Mouse (Mus musculus) limb, embryonic 11.5 days (tissue): Measurements from ENCODE around the gene Cib3. TPM values are rescaled to one million over a fixed set of nuclear protein-coding genes. Genes with fewer than 3 reads are reported as not detected.

Experiments used
- ATAC-seq: fragments of 200-750 bp; cut with Nextera tagmentation; 2 replicates; pipeline ENCODE4 v1.8.0; 2017; ENCODE audit warnings: low read depth; ENCODE audit not compliant: insufficient number of reproducible peaks, low FRiP score, low TSS enrichment
- DNase-seq: peaks from one replicate; pipeline ENCODE4 v3.0.0-alpha.2; 2015; ENCODE audit warnings: low spot score
- H3K27ac ChIP-seq: fragments of 300-500 bp; sonication (generic); replicated peaks from 2 replicates; pipeline ENCODE4 v1.5.1; 2014; ENCODE audit warnings: low read depth, mild to moderate bottlenecking, low read length
- H3K27me3 ChIP-seq: fragments of 300-500 bp; sonication (generic); 2 replicates; pipeline ENCODE4 v1.6.1; 2014; ENCODE audit warnings: mild to moderate bottlenecking, low read length, mixed read lengths; ENCODE audit not compliant: control insufficient read depth, insufficient read depth
- H3K36me3 ChIP-seq: fragments of 300-500 bp; sonication (generic); 2 replicates; pipeline ENCODE4 v1.6.1; 2014; ENCODE audit warnings: mild to moderate bottlenecking, low read length, moderate library complexity, mixed read lengths; ENCODE audit not compliant: control insufficient read depth, insufficient read depth
- H3K4me1 ChIP-seq: fragments of 300-500 bp; sonication (generic); 2 replicates; pipeline ENCODE4 v1.6.1; 2014; ENCODE audit warnings: low read length, mixed read lengths; ENCODE audit not compliant: control insufficient read depth, insufficient read depth
- H3K4me2 ChIP-seq: fragments of 300-500 bp; sonication (generic); 2 replicates; pipeline ENCODE4 v1.6.1; 2014; ENCODE audit warnings: low read depth, mild to moderate bottlenecking, moderate library complexity; ENCODE audit not compliant: severe bottlenecking
- H3K4me3 ChIP-seq: fragments of 300-500 bp; sonication (generic); 2 replicates; pipeline ENCODE4 v1.5.1; 2014; ENCODE audit warnings: low read depth, low read length
- H3K9ac ChIP-seq: fragments of 300-500 bp; sonication (generic); 2 replicates; pipeline ENCODE4 v1.6.1; 2014; ENCODE audit warnings: mild to moderate bottlenecking, low read length
- H3K9me3 ChIP-seq: fragments of 300-500 bp; sonication (generic); 2 replicates; pipeline ENCODE4 v1.6.1; 2016; ENCODE audit warnings: low read length; ENCODE audit not compliant: control insufficient read depth
- whole genome bisulfite sequencing: fragments of 180-500 bp; shearing (Covaris S2); extraction: QIAGEN DNeasy Blood & Tissue Kit; methylation state at CpG from one replicate; pipeline ENCODE4 v1.1.7; 2014; 5-methylcytosine and 5-hydroxymethylcytosine counted together
- polyA plus RNA-seq: library from polyadenylated mRNA; unstranded; fragments of >200 nt; fragmentation: Nextera tagmentation; extraction: Ambion mirVana; gene quantifications from 2 replicates; pipeline ENCODE4 v1.2.1, GENCODE M21; 2014

Cib3 gene
- polyA plus RNA-seq, 1 experiment from 2014 or later = not detected

DNA sequence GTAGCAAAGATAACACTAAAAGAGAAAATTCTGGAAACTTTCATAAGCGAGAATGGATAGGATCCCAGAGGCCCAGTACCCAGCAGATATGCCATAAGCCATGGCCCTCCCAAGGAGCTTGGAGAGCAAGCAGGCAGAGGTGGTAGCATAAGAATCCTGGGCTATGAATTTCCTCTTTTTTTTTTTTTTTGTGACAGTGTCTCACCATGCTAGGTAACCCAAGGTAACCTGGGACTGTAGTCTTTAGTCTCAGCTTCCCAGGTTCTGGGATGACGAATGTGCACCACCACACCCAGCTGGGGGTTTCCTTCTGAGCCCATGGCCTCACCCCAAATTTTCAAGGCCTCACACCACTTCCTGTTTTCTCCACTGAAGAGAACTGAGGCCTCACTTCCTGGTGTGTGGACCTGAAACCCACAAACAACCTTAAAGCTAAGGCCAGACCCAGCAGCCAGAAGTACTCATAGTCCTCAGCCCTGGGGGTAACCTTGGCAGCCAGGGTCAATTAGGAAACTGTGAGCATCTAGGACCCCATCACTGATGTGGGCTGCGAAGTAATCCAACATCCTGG is 43.5 kb downstream of the Cib3 start:
- no peak for ATAC-seq
- Histone ChIP-seq H3K27ac (no peak overlapping the region), H3K4me2 (no peak overlapping the region), H3K4me1 (no peaks in the 10 kb centered on the region), H3K9ac (no peak overlapping the region), H3K36me3 (peaks cover 29% of the 10 kb centered on the region), H3K27me3 (no peaks in the 10 kb centered on the region), H3K9me3 (no peaks in the 10 kb centered on the region), H3K4me3 (no peak overlapping the region)
- DNase-seq = no peak
- 94% methylated on average over 3 of the region's 3 CpGs for WGBS

DNA sequence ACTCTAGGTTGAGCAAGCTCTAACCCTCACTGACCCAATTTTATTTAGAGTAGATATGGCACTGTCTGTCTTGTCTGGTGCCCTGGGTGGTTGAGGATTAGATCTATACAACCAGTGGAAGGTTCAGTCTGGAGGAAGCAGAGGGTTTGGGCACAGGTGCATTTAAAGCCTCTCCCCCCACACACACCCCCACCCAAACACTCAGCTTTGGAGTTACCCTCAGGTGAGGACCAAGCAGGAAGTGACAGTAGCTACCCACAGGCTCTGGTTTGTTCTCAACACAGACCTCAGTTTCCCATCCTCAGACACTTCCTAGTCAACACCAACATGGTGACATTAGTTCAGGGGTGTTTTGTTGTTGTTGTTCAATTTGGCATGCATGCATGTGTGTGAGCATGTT is 49.8 kb downstream of the Cib3 start:
- Histone ChIP-seq H3K4me3 (no peak overlapping the region), H3K4me1 (peaks cover 8% of the 10 kb centered on the region), H3K4me2 (peak overlapping the region; percentile 77; the same call in 1 of the 2 replicates), H3K9me3 (no peaks in the 10 kb centered on the region), H3K9ac (no peak overlapping the region), H3K36me3 (peaks cover 3% of the 10 kb centered on the region; the same call in 1 of the 2 replicates), H3K27ac (no peak overlapping the region), H3K27me3 (no peaks in the 10 kb centered on the region)
- no peak for ATAC-seq
- DNase-seq = no peak

DNA sequence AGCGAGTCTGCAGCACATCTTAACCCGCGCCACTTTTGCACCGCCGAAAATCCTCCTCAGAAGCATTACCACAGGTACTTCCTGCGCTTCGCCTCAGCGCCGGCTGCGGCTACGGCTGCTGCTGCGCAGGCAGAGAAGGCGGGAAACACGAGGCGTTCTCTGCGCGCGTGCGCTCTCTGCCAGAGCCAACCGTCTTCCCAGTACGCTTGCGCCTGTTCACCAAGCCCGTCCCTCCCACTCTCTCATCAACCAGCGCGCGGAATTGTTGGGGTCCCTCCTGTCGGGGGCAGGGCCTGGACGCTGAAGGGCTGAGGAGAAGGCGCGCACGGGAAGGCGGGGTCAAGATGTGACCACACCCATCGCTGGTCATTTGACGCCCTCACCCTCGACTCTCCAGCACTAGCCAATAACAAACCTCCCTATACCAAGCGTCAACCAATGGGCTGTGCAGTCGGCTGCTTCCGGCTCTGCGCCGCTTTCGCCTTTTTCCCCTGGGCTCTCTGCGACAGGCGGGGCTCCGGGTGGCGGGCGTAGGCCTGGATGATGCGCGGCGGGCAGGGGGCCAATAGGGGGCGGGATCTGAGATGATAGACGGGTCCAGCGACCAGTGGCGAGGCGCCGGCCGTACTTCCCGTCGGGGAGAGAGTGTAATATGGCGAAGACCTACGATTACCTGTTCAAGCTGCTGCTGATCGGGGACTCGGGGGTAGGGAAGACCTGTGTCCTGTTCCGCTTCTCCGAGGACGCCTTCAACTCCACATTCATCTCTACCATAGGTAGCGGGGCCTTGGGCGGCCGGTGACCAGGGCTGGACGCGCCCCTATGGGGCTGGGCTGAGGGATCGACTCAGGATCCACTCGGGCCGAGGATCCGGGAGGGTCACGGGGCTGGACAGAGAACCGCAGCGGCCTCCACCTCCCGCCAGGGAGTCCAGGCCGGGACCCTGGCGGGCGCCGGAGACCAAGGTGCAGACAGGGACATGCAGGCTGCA is 51.6 kb downstream of the Cib3 start, which contains the start of gene Rab8a:
Gene Rab8a (plus strand): TSS at position 494 of the 991 bp plus-strand sequence.
- Histone ChIP-seq H3K4me3 (peak within 1 kb of the TSS; percentile 94), H3K36me3 (peaks cover 3% of the 10 kb centered on the region; the same call in 1 of the 2 replicates), H3K9ac (peak within 1 kb of the TSS; percentile 91), H3K9me3 (no peaks in the 10 kb centered on the region), H3K27me3 (no peaks in the 10 kb centered on the region), H3K4me1 (peaks cover 8% of the 10 kb centered on the region), H3K4me2 (peak within 1 kb of the TSS; percentile 77), H3K27ac (peak within 1 kb of the TSS; percentile 77)
- under 1% methylated on average over 82 of the region's 82 CpGs for WGBS
- ATAC-seq = peak; percentile 99
- peak; percentile 99 for DNase-seq

DNA sequence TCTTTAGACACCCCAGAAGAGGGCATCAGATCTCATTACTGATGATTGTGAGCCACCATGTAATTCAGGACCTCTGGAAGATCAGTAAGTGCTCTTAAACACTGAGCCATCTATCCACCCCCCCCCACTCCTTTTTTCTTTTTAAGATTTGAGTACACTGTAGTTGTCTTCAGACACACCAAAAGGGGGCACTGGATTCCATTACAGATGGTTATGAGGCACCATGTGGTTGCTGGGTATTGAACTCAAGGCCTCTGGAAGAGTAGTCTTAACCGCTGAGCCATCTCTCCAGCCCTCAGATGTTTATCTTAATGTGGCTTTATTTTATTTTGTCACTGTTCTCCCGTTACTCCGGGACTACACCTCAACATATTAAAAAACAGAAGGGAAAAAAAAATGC is 52.6 kb downstream of the Cib3 start:
- Histone ChIP-seq H3K4me2 (peak overlapping the region; percentile 42; the same call in 1 of the 2 replicates), H3K27me3 (no peaks in the 10 kb centered on the region), H3K9me3 (no peaks in the 10 kb centered on the region), H3K4me3 (peak overlapping the region; percentile 26), H3K4me1 (peaks cover 8% of the 10 kb centered on the region), H3K9ac (no peak overlapping the region), H3K36me3 (peaks cover 3% of the 10 kb centered on the region; the same call in 1 of the 2 replicates), H3K27ac (no peak overlapping the region)
- DNase-seq = no peak
- WGBS = 74% methylated on average over 3 of the region's 3 CpGs
- ATAC-seq = no peak

DNA sequence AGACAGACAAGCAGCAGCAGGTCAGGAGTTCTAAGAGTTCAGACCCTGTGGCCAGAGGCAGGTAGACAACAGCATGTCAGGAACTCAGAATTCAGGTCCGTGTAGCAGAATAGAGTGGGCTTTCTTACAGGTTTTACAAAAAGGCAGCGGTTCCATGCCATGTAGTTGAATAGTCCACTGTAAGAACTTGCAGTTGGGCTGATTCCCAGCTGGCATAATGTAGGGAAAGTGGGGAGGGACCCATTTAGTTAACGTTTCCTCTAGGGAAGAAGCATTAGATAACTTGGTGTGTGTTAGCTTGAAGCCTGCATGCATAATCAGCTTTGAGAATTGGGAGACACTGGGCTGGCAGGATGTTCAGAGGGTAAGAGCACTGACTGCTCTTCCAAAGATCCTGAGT is 53.9 kb downstream of the Cib3 start:
- ATAC-seq = no peak
- WGBS = 87% methylated on average over 3 of the region's 3 CpGs
- no peaks in the 10 kb centered on the region for H3K27me3 ChIP-seq

DNA sequence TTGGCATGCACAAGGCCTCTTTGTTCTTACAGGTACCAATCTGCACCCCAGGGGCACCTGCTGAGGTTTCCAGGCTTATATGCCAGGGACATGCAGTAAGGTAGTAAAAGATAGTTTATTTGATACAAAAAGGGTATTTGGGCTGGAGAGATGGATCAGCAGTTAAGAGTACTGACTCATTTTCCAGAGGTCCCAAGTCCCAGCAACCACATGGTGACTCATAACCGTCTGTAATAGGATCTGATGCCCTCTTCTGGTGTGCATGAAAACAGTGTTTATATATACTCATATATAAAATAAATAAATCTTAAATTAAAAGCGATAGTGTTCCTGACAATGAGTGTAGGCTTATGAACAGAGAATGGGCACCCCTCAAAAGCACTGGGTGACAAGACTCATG is 54.5 kb downstream of the Cib3 start:
- DNase-seq (no peak), ATAC-seq (no peak)
- Histone ChIP-seq H3K27me3 (no peaks in the 10 kb centered on the region), H3K36me3 (no peaks in the 10 kb centered on the region), H3K4me3 (no peak overlapping the region), H3K27ac (no peak overlapping the region), H3K9ac (no peak overlapping the region), H3K9me3 (no peaks in the 10 kb centered on the region), H3K4me2 (no peak overlapping the region), H3K4me1 (peaks cover 8% of the 10 kb centered on the region)
- 87% methylated on average over 2 of the region's 2 CpGs for WGBS

More for the DNA sequence above, 53.9 kb downstream of the Cib3 start:
- Histone ChIP-seq H3K27ac (no peak overlapping the region), H3K4me3 (no peak overlapping the region), H3K36me3 (no peaks in the 10 kb centered on the region), H3K4me2 (no peak overlapping the region), H3K4me1 (peaks cover 8% of the 10 kb centered on the region), H3K9me3 (no peaks in the 10 kb centered on the region), H3K9ac (no peak overlapping the region)
- no peak for DNase-seq

Other genes starting within 250 kb of the Cib3 start
- 0.30 and 1.0 TPM in 2 replicates for gene Cyp4f18, start 203.2 kb downstream of the Cib3 start, polyA plus RNA-seq
- gene Olfr372, start 171.6 kb downstream of the Cib3 start, polyA plus RNA-seq = not detected in 2 replicates
- gene Olfr373, start 129.7 kb downstream of the Cib3 start, polyA plus RNA-seq = 0.04 TPM in 1 of 2 replicates, not detected in the other
- not detected in 2 replicates for gene Olfr374, start 105.8 kb downstream of the Cib3 start, polyA plus RNA-seq
- 789 and 800 TPM in 2 replicates for gene Tpm4, start 77.9 kb downstream of the Cib3 start, polyA plus RNA-seq
- gene Rab8a, start 51.6 kb downstream of the Cib3 start, polyA plus RNA-seq = 98.8 and 123 TPM in 2 replicates
- gene Hsh2d, start 23.2 kb downstream of the Cib3 start, polyA plus RNA-seq = 0.20 TPM in 1 of 2 replicates, not detected in the other
- not detected in 2 replicates for gene Gm11034, start 799 bp upstream of the Cib3 start, polyA plus RNA-seq
- 66.1 and 69.3 TPM in 2 replicates for gene Fam32a, start 6.9 kb upstream of the Cib3 start, polyA plus RNA-seq
- 117 and 118 TPM in 2 replicates for gene Ap1m1, start 27.2 kb upstream of the Cib3 start, polyA plus RNA-seq
- gene Gm10282, start 92.4 kb upstream of the Cib3 start, polyA plus RNA-seq = 36.7 and 36.8 TPM in 2 replicates
- 3.1 and 4.2 TPM in 2 replicates for gene Klf2, start 106.2 kb upstream of the Cib3 start, polyA plus RNA-seq
- 82.2 and 83.7 TPM in 2 replicates for gene Eps15l1, start 208.6 kb upstream of the Cib3 start, polyA plus RNA-seq
- gene Calr3, start 231.0 kb upstream of the Cib3 start, polyA plus RNA-seq = 0.79 and 1.5 TPM in 2 replicates
- gene 1700030K09Rik, start 231.0 kb upstream of the Cib3 start, polyA plus RNA-seq = 13.5 and 14.8 TPM in 2 replicates